Mouse (Mus musculus) Patski (cell line): ENCODE measurements around the gene Arcn1. TPM values are rescaled to one million over a fixed set of nuclear protein-coding genes. Genes with fewer than 3 reads are reported as not detected.

ENCODE experiments used
- ATAC-seq: fragments of 100-300 bp; one replicate; pipeline ENCODE4 v1.8.0; 2021
- CTCF ChIA-PET: fragments of 350-600 bp; sonication (Branson Sonifier 250); formaldehyde crosslinking; loops from one replicate; lab custom pipeline; 2022; ENCODE audit warnings: inconsistent platforms; lab: Charles Lee
- POLR2A ChIA-PET: fragments of 350-600 bp; sonication (Branson Sonifier 250); formaldehyde crosslinking; loops from one replicate; lab custom pipeline; 2022; ENCODE audit warnings: antibody characterized with exemption, inconsistent platforms; lab: Charles Lee
- DNase-seq: peaks from one replicate; pipeline ENCODE4 v3.0.0-alpha.2; 2011; ENCODE audit warnings: low read depth, low spot score
- H3K27me3 ChIP-seq: fragments of 371-371 bp; one replicate; pipeline ENCODE4 v1.5.1; 2021
- CTCF ChIP-seq: fragments of 100-300 bp; IDR thresholded peaks from one replicate; pipeline ENCODE4 v1.5.1; 2021
- in situ Hi-C: fragments of 300-500 bp; cut with MboI; formaldehyde crosslinking; loops from 3 replicates; pipeline ENCODE4 v1.11.1; 2018; ENCODE audit warnings: low pct_unique_long_range_greater_than_20kb, mixed read lengths
- polyA plus RNA-seq: library from polyadenylated mRNA; unstranded; gene quantifications from one replicate; pipeline ENCODE4 v1.2.3, GENCODE M21; 2021

The Arcn1 gene
- polyA plus RNA-seq, 1 experiment from 2014 or later = 142 TPM

- no peak for ATAC-seq
- POLR2A ChIA-PET = interaction anchor here (1.1 to 1.6 kb wide), 3 partner anchors 10 to 14 kb away, joined by 4 to 5 read pairs (median 4); no protein-coding TSS in a partner anchor
- no peak for DNase-seq
- TF ChIP-seq CTCF = no peak
- CTCF ChIA-PET = interaction anchor here (1.1 to 2.9 kb wide), 4 partner anchors 10 to 36 kb away, joined by 3 to 12 read pairs (median 4); partner anchors contain the start of gene Phldb1
- H3K27me3 ChIP-seq = no peaks in the 10 kb centered on the region
- in situ Hi-C loops = no loop called here
These were observed 68.4 kb downstream of the Arcn1 start for GRCm38 (mm10) chr9:44699196-44699595.

- POLR2A ChIA-PET = interaction anchor here (0.5 kb wide), 1 partner anchor 571 kb away, joined by 3 read pairs; no protein-coding TSS in a partner anchor
- H3K27me3 ChIP-seq = no peaks in the 10 kb centered on the region
- ATAC-seq (no peak), DNase-seq (no peak)
- CTCF ChIA-PET = interaction anchor here (1.8 kb wide), 1 partner anchor 12 kb away, joined by 4 read pairs; no protein-coding TSS in a partner anchor
- TF ChIP-seq CTCF = no peak
- in situ Hi-C loops = no loop called here
These were observed 69.8 kb downstream of the Arcn1 start for GRCm38 (mm10) chr9:44697866-44698265.

DNA sequence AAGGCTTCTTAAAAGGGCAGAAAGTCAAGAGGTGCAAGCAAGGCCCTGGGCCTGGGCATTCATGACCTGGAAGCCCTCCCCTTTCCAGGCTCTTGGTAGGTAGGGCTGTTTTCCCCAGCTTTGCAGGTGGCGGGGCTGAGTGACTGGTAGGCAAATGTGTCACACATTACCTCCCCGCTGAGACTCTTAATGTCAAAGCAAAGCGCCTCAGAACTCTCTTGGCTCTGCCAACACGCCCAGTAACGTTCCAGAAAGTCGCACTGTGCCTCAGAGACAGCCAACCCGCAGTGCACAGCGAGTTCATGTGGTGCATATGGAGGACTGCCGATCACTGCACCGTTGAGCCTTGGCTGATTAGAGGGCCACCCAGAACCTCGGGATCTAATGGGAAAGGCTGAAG lies 74.6 kb downstream of the Arcn1 start:
- ChIA-PET POLR2A (no interaction called here), CTCF (no interaction called here)
- DNase-seq (no peak), ATAC-seq (no peak)
- H3K27me3 ChIP-seq = no peaks in the 10 kb centered on the region
- no peak for TF ChIP-seq CTCF
- in situ Hi-C loops = no loop called here

DNA sequence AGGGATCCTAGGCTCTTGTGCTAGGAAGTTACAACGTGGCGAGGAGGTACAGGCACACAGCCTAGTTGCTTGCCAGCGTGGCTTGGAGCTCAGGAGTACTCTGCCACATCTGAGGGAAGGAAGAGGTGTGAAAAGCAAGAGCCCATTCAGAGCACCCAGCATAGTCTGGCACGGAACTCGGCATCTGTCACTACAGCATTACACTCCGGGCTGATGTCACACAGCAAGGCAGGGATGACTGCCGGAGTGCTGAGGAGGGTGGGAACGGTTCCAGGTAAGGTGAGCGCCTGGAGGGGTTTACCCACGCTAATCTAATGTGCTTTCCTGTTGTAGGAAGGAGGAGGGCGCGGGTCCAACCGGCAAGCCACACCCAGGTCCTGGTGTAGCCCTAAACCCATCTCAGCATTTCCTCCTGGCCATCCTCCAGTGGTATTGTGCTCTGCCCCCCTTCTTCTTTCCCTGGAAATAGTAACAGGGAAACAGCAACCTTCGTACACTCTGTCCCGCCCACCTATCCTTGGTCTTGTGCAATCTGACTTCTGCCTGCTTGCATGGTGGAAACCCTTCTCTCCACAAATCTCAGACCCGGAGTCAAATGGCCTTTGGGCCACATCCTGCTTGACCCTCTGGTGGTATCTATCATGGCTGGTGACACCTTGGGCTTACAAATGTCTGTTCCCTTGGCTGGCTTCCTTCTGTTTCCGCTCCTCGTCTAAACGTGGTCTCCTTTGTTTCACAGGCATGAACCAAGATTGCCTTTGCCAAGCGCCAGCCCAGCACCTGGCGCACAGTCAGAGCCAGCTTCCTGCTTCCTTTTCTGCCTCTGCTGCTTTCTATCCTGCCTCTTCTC lies 75.7 kb downstream of the Arcn1 start:
- no peak for ATAC-seq
- ChIA-PET POLR2A (interaction anchor here (1.3 kb wide), 1 partner anchor 10 kb away, joined by 3 read pairs; no protein-coding TSS in a partner anchor), CTCF (interaction anchor here (0.8 to 1.5 kb wide), 2 partner anchors 9 to 19 kb away, joined by 4 read pairs; partner anchors contain the start of gene Treh)
- in situ Hi-C loops = no loop called here
- TF ChIP-seq CTCF = no peak
- DNase-seq = no peak
- no peaks in the 10 kb centered on the region for H3K27me3 ChIP-seq

Other genes with a start within 250 kb of the Arcn1 start
- not detected for gene Cxcr5, start 206.0 kb downstream of the Arcn1 start, polyA plus RNA-seq
- 95.5 TPM for gene Ddx6, start 163.0 kb downstream of the Arcn1 start, polyA plus RNA-seq
- not detected for gene Treh, start 94.6 kb downstream of the Arcn1 start, polyA plus RNA-seq
- 137 TPM for gene Phldb1, start 32.6 kb downstream of the Arcn1 start, polyA plus RNA-seq
- gene Ift46, start 63 bp upstream of the Arcn1 start, polyA plus RNA-seq = 193 TPM
- gene Tmem25, start 31.5 kb upstream of the Arcn1 start, polyA plus RNA-seq = 7.3 TPM
- 3.3 TPM for gene Ttc36, start 35.2 kb upstream of the Arcn1 start, polyA plus RNA-seq
- 22.2 TPM for gene Kmt2a, start 113.5 kb upstream of the Arcn1 start, polyA plus RNA-seq
- gene Atp5l, start 152.9 kb upstream of the Arcn1 start, polyA plus RNA-seq = 440 TPM
- gene Ube4a, start 197.8 kb upstream of the Arcn1 start, polyA plus RNA-seq = 44.1 TPM
- not detected for gene Cd3g, start 212.6 kb upstream of the Arcn1 start, polyA plus RNA-seq
- gene Cd3d, start 213.9 kb upstream of the Arcn1 start, polyA plus RNA-seq = not detected
- gene Cd3e, start 241.8 kb upstream of the Arcn1 start, polyA plus RNA-seq = not detected